Mouse (Mus musculus): ENCODE measurements around the gene Gm11937. TPM values are rescaled to one million over a fixed set of nuclear protein-coding genes. Genes with fewer than 3 reads are reported as not detected.

Gene Gm11937
- polyA plus RNA-seq, 1 experiment from 2014 or later: not detected

GRCm38 (mm10) chr11:99566530-99566929 is 43.5 kb downstream of the Gm11937 start, which contains the start of gene Krtap3-1:
Gene Krtap3-1 (minus strand): TSS chr11:99566630.
- no peak within 1 kb of the TSS for H3K27ac ChIP-seq (ENCODE audit: low read depth, low read length)
- WGBS (ENCODE audit: insufficient replicate concordance): 77% methylated on average over 7 of the region's 7 CpGs
- no peaks in the 10 kb centered on the region for H3K27me3 ChIP-seq (ENCODE audit: control insufficient read depth, insufficient read depth, low read length)
- no peak within 1 kb of the TSS for H3K4me2 ChIP-seq
- no peak for ATAC-seq (replicated peaks; ENCODE audit: insufficient number of reproducible peaks, low FRiP score, low TSS enrichment)
- no peaks in the 10 kb centered on the region for H3K36me3 ChIP-seq (ENCODE audit: control insufficient read depth, insufficient read depth, low read length)
- no peak within 1 kb of the TSS for H3K4me3 ChIP-seq (ENCODE audit: low read depth, low read length)
- no peaks in the 10 kb centered on the region for H3K4me1 ChIP-seq (ENCODE audit: control insufficient read depth, insufficient read depth, low read length)
- H3K9me3 ChIP-seq (replicated peaks; ENCODE audit: control insufficient read depth, low read length): no peaks in the 10 kb centered on the region
- H3K9ac ChIP-seq (ENCODE audit: low read depth, low read length): no peak within 1 kb of the TSS

- Histone ChIP-seq H3K4me1 (ENCODE audit: control insufficient read depth, insufficient read depth, low read length) (no peaks in the 10 kb centered on the region), H3K27ac (ENCODE audit: low read depth, low read length) (no peak overlapping the region), H3K4me2 (no peak overlapping the region), H3K4me3 (ENCODE audit: low read depth, low read length) (no peak overlapping the region), H3K9me3 (replicated peaks; ENCODE audit: control insufficient read depth, low read length) (no peaks in the 10 kb centered on the region), H3K9ac (ENCODE audit: low read depth, low read length) (no peak overlapping the region), H3K27me3 (ENCODE audit: control insufficient read depth, insufficient read depth, low read length) (no peaks in the 10 kb centered on the region), H3K36me3 (ENCODE audit: control insufficient read depth, insufficient read depth, low read length) (no peaks in the 10 kb centered on the region)
- no peak for ATAC-seq (replicated peaks; ENCODE audit: insufficient number of reproducible peaks, low FRiP score, low TSS enrichment)
- 79% methylated on average over 6 of the region's 6 CpGs for WGBS (ENCODE audit: insufficient replicate concordance)
Observed at GRCm38 (mm10) chr11:99562580-99562979, 47.4 kb downstream of the Gm11937 start.

Other genes starting within 250 kb of the Gm11937 start
- gene Krt28, start 235.3 kb downstream of the Gm11937 start, polyA plus RNA-seq (2014; fragmentation: Nextera tagmentation; extraction: Ambion mirVana): 0.16 TPM in 1 of 2 replicates, not detected in the other
- gene Krt10, start 220.8 kb downstream of the Gm11937 start, polyA plus RNA-seq (2014; fragmentation: Nextera tagmentation; extraction: Ambion mirVana): 12.9 and 14.9 TPM in 2 replicates
- not detected in 2 replicates for gene Krt12, start 187.9 kb downstream of the Gm11937 start, polyA plus RNA-seq (2014; fragmentation: Nextera tagmentation; extraction: Ambion mirVana)
- gene Krt20, start 172.0 kb downstream of the Gm11937 start, polyA plus RNA-seq (2014; fragmentation: Nextera tagmentation; extraction: Ambion mirVana): 3.7 and 5.4 TPM in 2 replicates
- 0.43 and 0.51 TPM in 2 replicates for gene Krt23, start 117.1 kb downstream of the Gm11937 start, polyA plus RNA-seq (2014; fragmentation: Nextera tagmentation; extraction: Ambion mirVana)
- gene Krt39, start 88.9 kb downstream of the Gm11937 start, polyA plus RNA-seq (2014; fragmentation: Nextera tagmentation; extraction: Ambion mirVana): not detected in 2 replicates
- not detected in 2 replicates for gene Krt40, start 67.0 kb downstream of the Gm11937 start, polyA plus RNA-seq (2014; fragmentation: Nextera tagmentation; extraction: Ambion mirVana)
- gene Krtap3-3, start 59.3 kb downstream of the Gm11937 start, polyA plus RNA-seq (2014; fragmentation: Nextera tagmentation; extraction: Ambion mirVana): not detected in 2 replicates
- not detected in 2 replicates for gene Krtap3-2, start 53.3 kb downstream of the Gm11937 start, polyA plus RNA-seq (2014; fragmentation: Nextera tagmentation; extraction: Ambion mirVana)
- gene Gm11939, start 50.7 kb downstream of the Gm11937 start, polyA plus RNA-seq (2014; fragmentation: Nextera tagmentation; extraction: Ambion mirVana): not detected in 2 replicates
- gene Krtap3-1, start 43.6 kb downstream of the Gm11937 start, polyA plus RNA-seq (2014; fragmentation: Nextera tagmentation; extraction: Ambion mirVana): not detected in 2 replicates
- gene Krtap1-5, start 29.2 kb downstream of the Gm11937 start, polyA plus RNA-seq (2014; fragmentation: Nextera tagmentation; extraction: Ambion mirVana): not detected in 2 replicates
- gene Krtap1-4, start 26.5 kb downstream of the Gm11937 start, polyA plus RNA-seq (2014; fragmentation: Nextera tagmentation; extraction: Ambion mirVana): not detected in 2 replicates
- gene Krtap1-3, start 18.9 kb downstream of the Gm11937 start, polyA plus RNA-seq (2014; fragmentation: Nextera tagmentation; extraction: Ambion mirVana): not detected in 2 replicates
- gene Krtap9-3, start 12.1 kb downstream of the Gm11937 start, polyA plus RNA-seq (2014; fragmentation: Nextera tagmentation; extraction: Ambion mirVana): not detected in 2 replicates
- gene Gm11938, start 6.9 kb downstream of the Gm11937 start, polyA plus RNA-seq (2014; fragmentation: Nextera tagmentation; extraction: Ambion mirVana): not detected in 2 replicates
- not detected in 2 replicates for gene Krtap2-4, start 4.7 kb upstream of the Gm11937 start, polyA plus RNA-seq (2014; fragmentation: Nextera tagmentation; extraction: Ambion mirVana)
- gene Gm11562, start 10.2 kb upstream of the Gm11937 start, polyA plus RNA-seq (2014; fragmentation: Nextera tagmentation; extraction: Ambion mirVana): not detected in 2 replicates
- not detected in 2 replicates for gene Krtap4-1, start 18.0 kb upstream of the Gm11937 start, polyA plus RNA-seq (2014; fragmentation: Nextera tagmentation; extraction: Ambion mirVana)
- gene Krtap4-2, start 24.9 kb upstream of the Gm11937 start, polyA plus RNA-seq (2014; fragmentation: Nextera tagmentation; extraction: Ambion mirVana): not detected in 2 replicates
- gene Krtap4-7, start 33.9 kb upstream of the Gm11937 start, polyA plus RNA-seq (2014; fragmentation: Nextera tagmentation; extraction: Ambion mirVana): not detected in 2 replicates
- gene Gm11555, start 40.0 kb upstream of the Gm11937 start, polyA plus RNA-seq (2014; fragmentation: Nextera tagmentation; extraction: Ambion mirVana): not detected in 2 replicates
- not detected in 2 replicates for gene Gm11563, start 48.8 kb upstream of the Gm11937 start, polyA plus RNA-seq (2014; fragmentation: Nextera tagmentation; extraction: Ambion mirVana)
- gene Krtap4-6, start 55.8 kb upstream of the Gm11937 start, polyA plus RNA-seq (2014; fragmentation: Nextera tagmentation; extraction: Ambion mirVana): not detected in 2 replicates
- gene Gm14190, start 80.6 kb upstream of the Gm11937 start, polyA plus RNA-seq (2014; fragmentation: Nextera tagmentation; extraction: Ambion mirVana): not detected in 2 replicates
- gene Gm14180, start 124.1 kb upstream of the Gm11937 start, polyA plus RNA-seq (2014; fragmentation: Nextera tagmentation; extraction: Ambion mirVana): not detected in 2 replicates
- gene Gm11595, start 162.7 kb upstream of the Gm11937 start, polyA plus RNA-seq (2014; fragmentation: Nextera tagmentation; extraction: Ambion mirVana): not detected in 2 replicates
- not detected in 2 replicates for gene Krtap4-8, start 170.5 kb upstream of the Gm11937 start, polyA plus RNA-seq (2014; fragmentation: Nextera tagmentation; extraction: Ambion mirVana)
- not detected in 2 replicates for gene Krtap4-9, start 175.0 kb upstream of the Gm11937 start, polyA plus RNA-seq (2014; fragmentation: Nextera tagmentation; extraction: Ambion mirVana)
- not detected in 2 replicates for gene Gm11596, start 183.3 kb upstream of the Gm11937 start, polyA plus RNA-seq (2014; fragmentation: Nextera tagmentation; extraction: Ambion mirVana)
- gene Gm11569, start 188.7 kb upstream of the Gm11937 start, polyA plus RNA-seq (2014; fragmentation: Nextera tagmentation; extraction: Ambion mirVana): not detected in 2 replicates
- gene Gm11554, start 194.3 kb upstream of the Gm11937 start, polyA plus RNA-seq (2014; fragmentation: Nextera tagmentation; extraction: Ambion mirVana): not detected in 2 replicates
- gene Krtap4-13, start 199.7 kb upstream of the Gm11937 start, polyA plus RNA-seq (2014; fragmentation: Nextera tagmentation; extraction: Ambion mirVana): not detected in 2 replicates
- not detected in 2 replicates for gene Gm11564, start 205.5 kb upstream of the Gm11937 start, polyA plus RNA-seq (2014; fragmentation: Nextera tagmentation; extraction: Ambion mirVana)
- gene 2300003K06Rik, start 227.9 kb upstream of the Gm11937 start, polyA plus RNA-seq (2014; fragmentation: Nextera tagmentation; extraction: Ambion mirVana): not detected in 2 replicates
- not detected in 2 replicates for gene Krtap4-16, start 241.4 kb upstream of the Gm11937 start, polyA plus RNA-seq (2014; fragmentation: Nextera tagmentation; extraction: Ambion mirVana)
- gene Gm11568, start 247.7 kb upstream of the Gm11937 start, polyA plus RNA-seq (2014; fragmentation: Nextera tagmentation; extraction: Ambion mirVana): not detected in 2 replicates

Measured in heart, embryonic 11.5 days (tissue).